In genomic region chr10:8741505-8741904, GRCm38 (mm10) we compare ENCODE assay signal across 30 mouse cellular contexts.
DNase-seq lines count a peak whose midpoint lies in the region; ATAC-seq lines count a peak whose summit lies in the region.
"Had no signal": no experiment of that assay in that cellular context is flagged by ENCODE, and none has a peak within 500 bp of the region (broad histone marks: within the 10 kb centered on the region; RNA-seq: fewer than 3 reads in every experiment).

No protein-coding gene starts in this region.

- no peak overlapping the region for H3K4me3 ChIP-seq in heart, embryonic 13.5 days
- H3K4me3 ChIP-seq in liver, embryonic 12.5 days = no peak overlapping the region
- H3K4me3 ChIP-seq in liver, embryonic 13.5 days (replicated peaks) = no peak overlapping the region
- no peak overlapping the region for H3K4me3 ChIP-seq in midbrain, embryonic 16.5 days (ENCODE audit: low read depth, low read length)
- H3K4me3 ChIP-seq: embryonic facial prominence, embryonic 10.5 days; embryonic facial prominence, embryonic 13.5 days; erythroblast, embryonic 14.5 days; gastrocnemius, adult 2 months; heart, embryonic 12.5 days; hindbrain, embryonic 10.5 days; hindbrain, embryonic 13.5 days had no signal

- no peak overlapping the region for H3K9ac ChIP-seq in heart, embryonic 13.5 days
- no peak overlapping the region for H3K9ac ChIP-seq in liver, embryonic 12.5 days
- H3K9ac ChIP-seq in liver, embryonic 13.5 days = no peak overlapping the region
- H3K9ac ChIP-seq in midbrain, embryonic 16.5 days (ENCODE audit: low read depth, low read length) = no peak overlapping the region
- H3K9ac ChIP-seq: embryonic facial prominence, embryonic 13.5 days; forebrain, postnatal 0 days; heart, embryonic 12.5 days; hindbrain, embryonic 13.5 days had no signal

- ATAC-seq in heart, embryonic 13.5 days (ENCODE audit: extremely low read depth, insufficient number of reproducible peaks, low FRiP score, low TSS enrichment) = no peak
- 0 out of 2 replicates have a peak, but pooled peaks have one; percentile 12 for ATAC-seq in liver, embryonic 12.5 days
- ATAC-seq in liver, embryonic 13.5 days (ENCODE audit: low read depth) = peak; percentile 65
- no peak for ATAC-seq in midbrain, embryonic 16.5 days
- ATAC-seq: forebrain, embryonic 14.5 days; forebrain, postnatal 0 days; hindbrain, embryonic 16.5 days; Patski had no signal

- peaks cover 15% of the 10 kb centered on the region for H3K4me1 ChIP-seq in heart, embryonic 13.5 days
- H3K4me1 ChIP-seq in liver, embryonic 12.5 days = peaks cover 19% of the 10 kb centered on the region
- peaks cover 24% of the 10 kb centered on the region for H3K4me1 ChIP-seq in liver, embryonic 13.5 days (replicated peaks)
- no peaks in the 10 kb centered on the region for H3K4me1 ChIP-seq in midbrain, embryonic 16.5 days (ENCODE audit: control insufficient read depth, insufficient read depth, low read length)
- H3K4me1 ChIP-seq: embryonic facial prominence, embryonic 10.5 days; hindbrain, embryonic 13.5 days had no signal

- peak overlapping the region; percentile 15; the same call in 1 of the 2 replicates for H3K27ac ChIP-seq in heart, embryonic 13.5 days (replicated peaks)
- peak overlapping the region; percentile 3; the same call in 1 of the 2 replicates for H3K27ac ChIP-seq in liver, embryonic 12.5 days
- H3K27ac ChIP-seq in liver, embryonic 13.5 days = no peak overlapping the region
- no peak overlapping the region for H3K27ac ChIP-seq in midbrain, embryonic 16.5 days (ENCODE audit: low read length)
- H3K27ac ChIP-seq: embryonic facial prominence, embryonic 10.5 days; embryonic facial prominence, embryonic 13.5 days; gastrocnemius, adult 2 months; hindbrain, embryonic 10.5 days; hindbrain, embryonic 13.5 days had no signal

- H3K4me2 ChIP-seq in heart, embryonic 13.5 days = no peak overlapping the region
- no peak overlapping the region for H3K4me2 ChIP-seq in liver, embryonic 12.5 days
- H3K4me2 ChIP-seq in liver, embryonic 13.5 days = 0 out of 2 replicates have a peak overlapping the region, but pooled peaks have one; percentile 4
- no peak overlapping the region for H3K4me2 ChIP-seq in midbrain, embryonic 16.5 days (ENCODE audit: low read length)
- H3K4me2 ChIP-seq: embryonic facial prominence, embryonic 13.5 days; heart, embryonic 12.5 days; hindbrain, embryonic 13.5 days had no signal

- no peak for DNase-seq in heart, adult 11 months
- DNase-seq in liver = no peak
- no peak for DNase-seq in liver, embryonic 13.5 days
- no peak for DNase-seq in embryo, embryonic 10.5 days (ENCODE audit: low spot score)
- DNase-seq: adrenal gland, postnatal 10 days; adrenal gland, postnatal 36 days; B cell, adult 2 months; cerebellum, adult 18-20 months; cerebellum, adult 9-10 months; cerebellum, postnatal 14 days; embryo, embryonic 11 days; forebrain, postnatal 0 days; gastrocnemius, adult 2 months; gastrocnemius, postnatal 14 days; heart, adult 18-20 months; heart, postnatal 36 days had no signal

- no peaks in the 10 kb centered on the region for H3K27me3 ChIP-seq in heart, embryonic 13.5 days (replicated peaks)
- H3K27me3 ChIP-seq in liver, embryonic 12.5 days (replicated peaks) = no peaks in the 10 kb centered on the region
- H3K27me3 ChIP-seq in liver, embryonic 13.5 days = no peaks in the 10 kb centered on the region
- no peaks in the 10 kb centered on the region for H3K27me3 ChIP-seq in midbrain, embryonic 16.5 days (ENCODE audit: control insufficient read depth, insufficient read depth, low read depth, low read length)
- H3K27me3 ChIP-seq: CH12.LX; embryonic facial prominence, embryonic 13.5 days; heart, embryonic 12.5 days; hindbrain, embryonic 13.5 days; Patski had no signal

- no peaks in the 10 kb centered on the region for H3K9me3 ChIP-seq in heart, embryonic 13.5 days
- no peaks in the 10 kb centered on the region for H3K9me3 ChIP-seq in liver, embryonic 12.5 days (replicated peaks)
- no peaks in the 10 kb centered on the region for H3K9me3 ChIP-seq in liver, embryonic 13.5 days (replicated peaks)
- H3K9me3 ChIP-seq in midbrain, embryonic 16.5 days (replicated peaks; ENCODE audit: control insufficient read depth, low read length, poor library complexity, severe bottlenecking) = no peaks in the 10 kb centered on the region
- H3K9me3 ChIP-seq: embryonic facial prominence, embryonic 10.5 days; embryonic facial prominence, embryonic 13.5 days; heart, embryonic 12.5 days; hindbrain, embryonic 10.5 days; hindbrain, embryonic 13.5 days had no signal

- 68% methylated on average over 9 of the region's 9 CpGs for WGBS in heart, embryonic 13.5 days
- WGBS in liver, embryonic 12.5 days (ENCODE audit: insufficient replicate concordance) = 55% methylated on average over 9 of the region's 9 CpGs
- 55% methylated on average over 9 of the region's 9 CpGs for WGBS in liver, embryonic 13.5 days (ENCODE audit: insufficient replicate concordance)
- 88% methylated on average over 9 of the region's 9 CpGs for WGBS in midbrain, embryonic 16.5 days

- peaks cover 84% of the 10 kb centered on the region for H3K36me3 ChIP-seq in heart, embryonic 13.5 days
- H3K36me3 ChIP-seq in liver, embryonic 12.5 days = peaks cover 24% of the 10 kb centered on the region; the same call in 1 of the 2 replicates
- H3K36me3 ChIP-seq in liver, embryonic 13.5 days = 0 out of 2 replicates have a peak, but pooled peaks cover 9% of the 10 kb centered on the region
- 0 out of 2 replicates have a peak, but pooled peaks cover 3% of the 10 kb centered on the region for H3K36me3 ChIP-seq in midbrain, embryonic 16.5 days (ENCODE audit: control insufficient read depth, insufficient read depth, low read length)
- H3K36me3 ChIP-seq: G1E had no signal

Comparison
In these comparisons a context has a peak if more than half of its experiments do, and no peak if none do; other contexts are left out.
1. H3K27ac ChIP-seq: peak in heart, embryonic 13.5 days (single experiment) and liver, embryonic 12.5 days (single experiment); none in liver, embryonic 13.5 days (single experiment) and midbrain, embryonic 16.5 days (single experiment).
2. ATAC-seq: peak in liver, embryonic 12.5 days (single experiment) and liver, embryonic 13.5 days (single experiment); none in heart, embryonic 13.5 days (single experiment) and midbrain, embryonic 16.5 days (single experiment).